Mouse (Mus musculus) midbrain, embryonic 11.5 days (tissue): ENCODE data around the gene 6430548M08Rik. TPM values are rescaled to one million over a fixed set of nuclear protein-coding genes. Genes with fewer than 3 reads are reported as not detected.

Experiments
- polyA plus RNA-seq: library from polyadenylated mRNA; unstranded; fragments of >200 nt; fragmentation: Nextera tagmentation; extraction: Ambion mirVana; gene quantifications from 2 replicates; pipeline ENCODE4 v1.2.1, GENCODE M21; 2014

The 6430548M08Rik gene
- polyA plus RNA-seq, 1 experiment from 2014 or later, result 13.5 TPM

Other genes starting within 250 kb of the 6430548M08Rik start
- gene Usp10, start 203.8 kb upstream of the 6430548M08Rik start, polyA plus RNA-seq, result 150 and 152 TPM in 2 replicates
- gene Gm20388, start 203.3 kb upstream of the 6430548M08Rik start, polyA plus RNA-seq, result 3.0 TPM in 1 of 2 replicates, not detected in the other
- gene Crispld2, start 121.7 kb upstream of the 6430548M08Rik start, polyA plus RNA-seq, result 2.3 and 2.9 TPM in 2 replicates
- gene Zdhhc7, start 12.7 kb upstream of the 6430548M08Rik start, polyA plus RNA-seq, result 24.2 and 25.9 TPM in 2 replicates
- gene Fam92b, start 63.3 kb downstream of the 6430548M08Rik start, polyA plus RNA-seq, result 2.4 and 3.4 TPM in 2 replicates
- gene Gse1, start 114.3 kb downstream of the 6430548M08Rik start, polyA plus RNA-seq, result 18.5 and 20.7 TPM in 2 replicates